Comparison of ENCODE assay signal across 25 mouse cellular contexts in genomic region chr13:76132415-76132814, GRCm38 (mm10).
"Had no signal": no experiment of that assay in that cellular context is flagged by ENCODE, and none has a peak within 500 bp of the region (broad histone marks: within the 10 kb centered on the region; RNA-seq: fewer than 3 reads in every experiment).

No protein-coding gene starts in this region.

- DNase-seq: gastrocnemius, adult 2 months; gastrocnemius, postnatal 10 days; gastrocnemius, postnatal 25 days; heart, adult 18-20 months; heart, postnatal 10 days; heart, postnatal 36 days; kidney, adult 11 months; kidney, adult 2 months; kidney, adult 9 months; kidney, postnatal 25 days; kidney, postnatal 4 days; left cerebral cortex, postnatal 4 days had no signal

- ATAC-seq: hindbrain, postnatal 0 days; intestine, embryonic 16.5 days; liver, embryonic 12.5 days had no signal

- H3K4me3 ChIP-seq: gastrocnemius, adult 2 months; heart, embryonic 10.5 days; heart, embryonic 12.5 days; hindbrain, embryonic 13.5 days; hindbrain, embryonic 15.5 days; kidney, embryonic 15.5 days; layer of hippocampus, adult 2 months; limb, embryonic 13.5 days; limb, embryonic 15.5 days; liver, embryonic 12.5 days had no signal

- H3K27ac ChIP-seq: gastrocnemius, adult 2 months; heart, embryonic 10.5 days; hindbrain, embryonic 13.5 days; hindbrain, embryonic 15.5 days; hindbrain, postnatal 0 days; kidney, embryonic 15.5 days; kidney, postnatal 0 days; layer of hippocampus, adult 2 months; limb, embryonic 13.5 days; limb, embryonic 15.5 days; liver, embryonic 12.5 days; liver, embryonic 14.5 days had no signal
